Comparison of ENCODE assay signal across 8 mouse cellular contexts in the genomic region with DNA sequence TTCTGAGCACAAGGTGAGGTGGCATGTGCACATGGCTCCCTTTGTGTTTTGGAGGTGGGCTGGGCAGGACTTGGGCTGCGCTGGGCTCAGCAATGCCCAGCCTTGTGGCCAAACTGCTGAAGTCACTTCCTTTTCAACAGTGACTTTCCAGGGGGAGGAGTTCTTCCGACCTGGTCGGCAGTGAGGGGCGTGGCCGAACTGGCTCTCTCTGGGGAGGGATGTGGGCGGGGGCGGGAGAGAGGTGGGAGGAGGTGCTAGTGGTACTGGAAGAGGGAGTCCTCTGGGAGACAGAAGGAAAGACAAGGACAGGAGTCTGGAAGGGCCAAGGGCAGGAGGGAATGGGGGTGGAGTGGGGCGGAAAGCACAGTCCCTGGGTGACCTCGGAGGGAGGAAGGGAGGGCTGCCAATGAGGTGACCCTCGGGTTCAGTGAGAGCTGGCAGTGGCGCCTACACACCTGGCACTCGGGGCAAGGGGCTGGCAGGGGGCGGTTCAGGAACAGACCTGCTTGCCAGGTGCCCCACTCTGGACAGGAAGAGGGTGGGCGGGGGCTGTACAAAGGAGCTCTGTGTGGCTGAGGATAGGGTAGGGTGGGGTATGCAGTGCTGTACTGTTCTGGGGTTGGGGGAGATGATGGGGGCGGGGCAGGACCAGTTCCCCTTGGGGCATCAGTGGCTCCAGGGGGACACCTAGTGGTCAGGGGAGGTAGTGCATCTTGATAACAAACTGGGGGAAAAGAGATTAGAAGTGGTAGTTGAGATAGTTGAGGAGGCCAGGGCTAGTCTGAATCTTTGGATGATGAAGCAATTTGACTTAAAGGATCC. TPM values are rescaled to one million over a fixed set of nuclear protein-coding genes. Genes with fewer than 3 reads are reported as not detected.
DNase-seq lines count a peak whose midpoint lies in the region; ATAC-seq and TF ChIP-seq lines count a peak whose summit lies in the region.

No protein-coding gene starts in this region.

- TF ChIP-seq POLR2A in thymus, adult 2 months (IDR thresholded peaks at IDR 0.05; ENCODE audit: control insufficient read depth, extremely low read depth, insufficient read depth, low read length, poor library complexity), result no peak

- H3K4me2 ChIP-seq in embryonic facial prominence, embryonic 14.5 days (ENCODE audit: low read depth, low read length), result peak overlapping the region; percentile 39
- H3K4me2 ChIP-seq in liver, embryonic 15.5 days, result peak overlapping the region; percentile 74

- H3K4me1 ChIP-seq in embryonic facial prominence, embryonic 14.5 days (ENCODE audit: control insufficient read depth, insufficient read depth, low read length), result peaks cover 60% of the 10 kb centered on the region
- peaks cover 67% of the 10 kb centered on the region for H3K4me1 ChIP-seq in liver, embryonic 15.5 days (replicated peaks)
- H3K4me1 ChIP-seq in thymus, adult 2 months (replicated peaks; ENCODE audit: control insufficient read depth, insufficient read depth, low read length), result peaks cover 46% of the 10 kb centered on the region

- no peaks in the 10 kb centered on the region for H3K27me3 ChIP-seq in embryonic facial prominence, embryonic 14.5 days (replicated peaks; ENCODE audit: control insufficient read depth, insufficient read depth, low read length)
- no peaks in the 10 kb centered on the region for H3K27me3 ChIP-seq in liver, embryonic 15.5 days
- no peaks in the 10 kb centered on the region for H3K27me3 ChIP-seq in thymus, adult 2 months (ENCODE audit: control insufficient read depth, insufficient read depth, low read length)

- TF ChIP-seq CTCF in thymus, adult 2 months (IDR thresholded peaks at IDR 0.05; ENCODE audit: borderline replicate concordance, control insufficient read depth, extremely low read depth, insufficient read depth, low read length, poor library complexity), result 0 out of 2 replicates have a peak, but pooled peaks have one; percentile 21

- no peaks in the 10 kb centered on the region for H3K9me3 ChIP-seq in embryonic facial prominence, embryonic 14.5 days (ENCODE audit: control insufficient read depth, low read length)
- H3K9me3 ChIP-seq in liver, embryonic 15.5 days (replicated peaks), result no peaks in the 10 kb centered on the region

- no peak overlapping the region for H3K9ac ChIP-seq in embryonic facial prominence, embryonic 14.5 days (ENCODE audit: low read depth, low read length)
- peak overlapping the region; percentile 30; the same call in 1 of the 2 replicates for H3K9ac ChIP-seq in liver, embryonic 15.5 days

- peak overlapping the region; percentile 68 for H3K27ac ChIP-seq in embryonic facial prominence, embryonic 14.5 days (replicated peaks; ENCODE audit: low read depth, low read length)
- H3K27ac ChIP-seq in liver, embryonic 15.5 days (replicated peaks), result peak overlapping the region; percentile 92
- H3K27ac ChIP-seq in thymus, adult 2 months (ENCODE audit: control insufficient read depth, insufficient read depth, low read length), result peak overlapping the region; percentile 15; the same call in 1 of the 2 replicates

- no peak overlapping the region for H3K4me3 ChIP-seq in embryonic facial prominence, embryonic 14.5 days (ENCODE audit: low read depth, low read length)
- H3K4me3 ChIP-seq in liver, embryonic 15.5 days (replicated peaks), result peak overlapping the region; percentile 42
- no peak overlapping the region for H3K4me3 ChIP-seq in thymus, adult 2 months (ENCODE audit: control insufficient read depth, insufficient read depth, low read length)

- peak; percentile 59 for ATAC-seq in CD4-positive, CD25-positive, alpha-beta regulatory T cell, adult 4 months
- peak; percentile 73 for ATAC-seq in embryonic facial prominence, embryonic 14.5 days (ENCODE audit: low read depth)
- ATAC-seq in liver, embryonic 15.5 days (ENCODE audit: insufficient read depth), result peak; percentile 35

- peak; percentile 85 for DNase-seq in adrenal gland, postnatal 25 days
- DNase-seq in embryonic facial prominence, embryonic 14.5 days (ENCODE audit: low spot score), result peak; percentile 79
- DNase-seq in heart, adult 9 months (ENCODE audit: low spot score in 2 of 2), result peak; percentile 85 to 87
- peak; percentile 93 to 96 for DNase-seq in kidney, adult 8-10 months
- DNase-seq in neural tube, embryonic 10.5 days (ENCODE audit: extremely low spot score, low spot score), result peak; percentile 82
- peak; percentile 88 for DNase-seq in thymus, adult 2 months

- WGBS in embryonic facial prominence, embryonic 14.5 days, result 5% methylated on average over 14 of the region's 15 CpGs
- 2% methylated on average over 15 of the region's 15 CpGs for WGBS in liver, embryonic 15.5 days (ENCODE audit: insufficient replicate concordance)
- 4% methylated on average over 15 of the region's 15 CpGs for WGBS in thymus, adult 2 months

- H3K36me3 ChIP-seq in embryonic facial prominence, embryonic 14.5 days (ENCODE audit: control insufficient read depth, insufficient read depth, low read length), result peaks cover 45% of the 10 kb centered on the region
- peaks cover 2% of the 10 kb centered on the region for H3K36me3 ChIP-seq in liver, embryonic 15.5 days (replicated peaks)
- H3K36me3 ChIP-seq in thymus, adult 2 months (ENCODE audit: control insufficient read depth, insufficient read depth, low read length), result peaks cover 9% of the 10 kb centered on the region; the same call in 1 of the 2 replicates

RNA-seq across cellular contexts. Expression of a gene that starts 45.2 kb away (rescaled TPM):
- polyA plus RNA-seq in CD4-positive, CD25-positive, alpha-beta regulatory T cell, adult 4 months (2017; shearing (Covaris generic)), result 1 to 10 TPM; 2.6 to 3.7 TPM
- 91.4 and 96.4 TPM in 2 replicates for total RNA-seq in adrenal gland, postnatal 25 days (2021)
- 11.0 and 11.7 TPM in 2 replicates for polyA plus RNA-seq in embryonic facial prominence, embryonic 14.5 days (2014; fragmentation: Nextera tagmentation; extraction: Ambion mirVana)
- 1.1 and 1.3 TPM in 2 replicates for polyA plus RNA-seq in liver, embryonic 15.5 days (2015; fragmentation: Nextera tagmentation; extraction: Ambion mirVana)
- polyA plus RNA-seq in thymus, adult 2 months (2012; rRNA removed), result 59.8 and 78.9 TPM in 2 replicates

Comparison
In these comparisons a context has a peak if more than half of its experiments do, and no peak if none do; other contexts are left out.
1. H3K27ac ChIP-seq: peak in every context shown above with its lines; median percentile 92 in liver, embryonic 15.5 days; 68 in embryonic facial prominence, embryonic 14.5 days; 15 in thymus, adult 2 months.